Mouse (Mus musculus) thymus, adult 2 months (tissue): ENCODE measurements around the gene Palb2. TPM values are rescaled to one million over a fixed set of nuclear protein-coding genes. Genes with fewer than 3 reads are reported as not detected.

ENCODE experiments used
- DNase-seq: peaks from one replicate; pipeline ENCODE4 v3.0.0; 2021
- H3K27ac ChIP-seq: fragments of 200-500 bp; 2 replicates; pipeline ENCODE4 v1.5.1; 2012; ENCODE audit warnings: low read length, control low read depth; ENCODE audit not compliant: control insufficient read depth, insufficient read depth
- H3K27me3 ChIP-seq: fragments of 200-500 bp; 2 replicates; pipeline ENCODE4 v1.6.1; 2012; ENCODE audit warnings: mild to moderate bottlenecking, low read length, moderate library complexity, mixed read lengths; ENCODE audit not compliant: control insufficient read depth, insufficient read depth
- H3K36me3 ChIP-seq: fragments of 200-500 bp; 2 replicates; pipeline ENCODE4 v1.6.1; 2012; ENCODE audit warnings: mild to moderate bottlenecking, low read length, moderate library complexity; ENCODE audit not compliant: control insufficient read depth, insufficient read depth
- H3K4me1 ChIP-seq: fragments of 200-500 bp; replicated peaks from 2 replicates; pipeline ENCODE4 v1.6.1; 2012; ENCODE audit warnings: low read length; ENCODE audit not compliant: control insufficient read depth, insufficient read depth
- H3K4me3 ChIP-seq: fragments of 200-500 bp; 2 replicates; pipeline ENCODE4 v1.5.1; 2012; ENCODE audit warnings: mild to moderate bottlenecking, low read length, control low read depth, moderate library complexity; ENCODE audit not compliant: control insufficient read depth, insufficient read depth
- CTCF ChIP-seq: fragments of 200-500 bp; IDR thresholded peaks from 2 replicates; pipeline ENCODE4 v1.5.1; 2012; ENCODE audit warnings: mild to moderate bottlenecking, control low read depth, low read length, moderate library complexity, borderline replicate concordance; ENCODE audit not compliant: control insufficient read depth, poor library complexity, insufficient read depth; ENCODE audit errors: extremely low read depth
- POLR2A ChIP-seq: fragments of 200-500 bp; IDR thresholded peaks from 2 replicates; pipeline ENCODE4 v1.6.1; 2012; ENCODE audit warnings: mild to moderate bottlenecking, low read length, control low read depth, moderate library complexity; ENCODE audit not compliant: control insufficient read depth, poor library complexity, insufficient read depth; ENCODE audit errors: extremely low read depth
- whole genome bisulfite sequencing: fragments of 180-500 bp; shearing (Covaris S2); methylation state at CpG from one replicate; pipeline ENCODE4 v1.1.7; 2018; 5-methylcytosine and 5-hydroxymethylcytosine counted together
- polyA plus RNA-seq: library from polyadenylated mRNA; depleted of rRNA; stranded (reverse); fragments of >200 nt; gene quantifications from 2 replicates; pipeline ENCODE4 v1.2.3, GENCODE M21; 2012

Palb2 gene
- polyA plus RNA-seq, 1 experiment = 6.1 TPM

GRCm38 (mm10) chr7:122081071-122081470 is 51.7 kb downstream of the Palb2 start:
- H3K27me3 ChIP-seq = no peaks in the 10 kb centered on the region
- no peaks in the 10 kb centered on the region for H3K4me1 ChIP-seq
- H3K4me3 ChIP-seq = no peak overlapping the region
- 92% methylated on average over 1 of the region's 1 CpGs for WGBS
- peaks cover 63% of the 10 kb centered on the region for H3K36me3 ChIP-seq
- DNase-seq = no peak
- no peak overlapping the region for H3K27ac ChIP-seq
- TF ChIP-seq POLR2A (no peak), CTCF (no peak)

- peaks cover 70% of the 10 kb centered on the region for H3K36me3 ChIP-seq
- TF ChIP-seq CTCF (no peak), POLR2A (no peak)
- H3K27me3 ChIP-seq = no peaks in the 10 kb centered on the region
- no peak for DNase-seq
- no peaks in the 10 kb centered on the region for H3K4me1 ChIP-seq
- no peak overlapping the region for H3K27ac ChIP-seq
- H3K4me3 ChIP-seq = no peak overlapping the region
- WGBS = 96% methylated on average over 8 of the region's 8 CpGs
These were observed 52.8 kb downstream of the Palb2 start for GRCm38 (mm10) chr7:122079798-122080554.

GRCm38 (mm10) chr7:122074374-122074773 is 58.4 kb downstream of the Palb2 start:
- TF ChIP-seq CTCF (no peak), POLR2A (no peak)
- H3K27me3 ChIP-seq = no peaks in the 10 kb centered on the region
- H3K27ac ChIP-seq = no peak overlapping the region

GRCm38 (mm10) chr7:122067517-122068381 is 65.0 kb downstream of the Palb2 start:
- Histone ChIP-seq H3K4me3 (peak overlapping the region; percentile 66), H3K27ac (no peak overlapping the region), H3K36me3 (peaks cover 14% of the 10 kb centered on the region), H3K27me3 (no peaks in the 10 kb centered on the region), H3K4me1 (peaks cover 3% of the 10 kb centered on the region)
- 1% methylated on average over 58 of the region's 58 CpGs for WGBS
- no peak for DNase-seq
- TF ChIP-seq CTCF (no peak), POLR2A (no peak)

More at GRCm38 (mm10) chr7:122074374-122074773, 58.4 kb downstream of the Palb2 start:
- no peak for DNase-seq
- 96% methylated on average over 3 of the region's 3 CpGs for WGBS
- Histone ChIP-seq H3K36me3 (peaks cover 72% of the 10 kb centered on the region), H3K4me3 (no peak overlapping the region), H3K4me1 (no peaks in the 10 kb centered on the region)

- WGBS = under 1% methylated on average over 59 of the region's 60 CpGs
- H3K27ac ChIP-seq = no peak within 1 kb of the TSS; the same call in 1 of the 2 replicates
- 0 out of 2 replicates have a peak, but pooled peaks have one; percentile 40 for TF ChIP-seq CTCF
- TF ChIP-seq POLR2A = no peak; the same call in 1 of the 2 replicates
- H3K4me3 ChIP-seq = peak within 1 kb of the TSS; percentile 66
- H3K27me3 ChIP-seq = no peaks in the 10 kb centered on the region
- peaks cover 7% of the 10 kb centered on the region for H3K36me3 ChIP-seq
- peaks cover 3% of the 10 kb centered on the region for H3K4me1 ChIP-seq
- peak; percentile 90 for DNase-seq
These were observed 65.8 kb downstream of the Palb2 start, which contains the start of the genes Ubfd1 and Ears2 for GRCm38 (mm10) chr7:122066945-122067516. Ubfd1 (plus strand) TSS chr7:122067175. Ears2 (minus strand) TSS chr7:122067263.

GRCm38 (mm10) chr7:122066102-122066944 is 66.5 kb downstream of the Palb2 start:
- TF ChIP-seq CTCF (no peak), POLR2A (0 out of 2 replicates have a peak, but pooled peaks have one; percentile 19)
- peak; percentile 87 for DNase-seq
- H3K4me1 ChIP-seq = peaks cover 3% of the 10 kb centered on the region
- H3K27me3 ChIP-seq = no peaks in the 10 kb centered on the region
- WGBS = 4% methylated on average over 31 of the region's 31 CpGs
- H3K27ac ChIP-seq = no peak overlapping the region; the same call in 1 of the 2 replicates
- H3K4me3 ChIP-seq = peak overlapping the region; percentile 66
- H3K36me3 ChIP-seq = no peaks in the 10 kb centered on the region
